Mouse (Mus musculus): Measurements from ENCODE around the gene Lypd6b.

GRCm38 (mm10) chr2:49861658-49862057, 74.2 kb downstream of the Lypd6b start:
- TF ChIP-seq CTCF (IDR thresholded peaks at IDR 0.05; ENCODE audit: low read depth, low read length) (no peak), POLR2A (IDR thresholded peaks at IDR 0.05; ENCODE audit: extremely low read depth, insufficient read depth, low read length) (no peak)
